Mouse (Mus musculus): ENCODE data around the gene Tbx18. TPM values are rescaled to one million over a fixed set of nuclear protein-coding genes. Genes with fewer than 3 reads are reported as not detected.

The Tbx18 gene
- total and polyA plus RNA-seq, 3 experiments, result not detected

DNA sequence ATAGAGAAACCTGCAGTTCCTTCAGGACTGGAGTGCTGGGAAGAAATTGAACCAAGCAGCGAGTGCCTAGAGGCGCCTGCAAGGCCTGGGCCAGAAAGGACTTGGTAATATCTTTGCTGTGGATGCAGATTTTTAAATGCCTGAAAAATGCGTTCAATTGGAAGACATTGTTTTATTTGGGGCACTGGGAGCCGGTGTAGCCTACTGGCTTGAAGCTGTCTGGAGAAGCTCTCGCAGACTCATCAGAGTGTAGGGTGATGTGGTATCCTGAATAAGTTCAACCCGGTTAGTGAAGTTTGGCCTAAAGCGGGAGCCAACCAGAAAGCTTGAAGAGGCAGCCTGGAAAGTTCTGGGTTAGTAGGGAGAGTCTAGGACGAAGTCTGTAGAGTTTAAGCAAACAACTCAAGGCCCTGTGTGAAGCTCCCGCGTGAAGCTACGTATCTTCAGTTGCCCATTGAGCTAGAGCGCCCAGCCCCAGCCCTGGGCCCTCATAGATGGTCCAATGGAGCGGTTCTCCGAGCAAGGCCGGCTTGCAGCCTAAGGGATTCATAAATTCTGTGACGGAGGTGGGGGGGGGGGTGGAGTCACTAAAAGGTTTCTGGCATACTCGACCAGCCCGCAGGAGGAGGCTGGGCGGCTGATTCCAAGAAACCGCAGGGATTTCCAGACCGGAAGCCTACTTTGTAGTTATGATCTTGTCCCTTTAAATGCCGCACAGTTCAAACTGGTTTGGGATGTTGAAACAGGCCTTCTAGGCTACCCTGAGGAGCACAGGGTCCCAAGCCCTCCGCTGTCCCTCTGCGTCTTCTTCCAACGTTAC, 1.6 kb upstream of the Tbx18 start:
- Histone ChIP-seq H3K79me2 (ENCODE audit: control insufficient read depth, insufficient read depth, low read length, poor library complexity) (no peaks in the 10 kb centered on the region), H3K27me3 (ENCODE audit: control insufficient read depth in 1 of 2, insufficient read depth in 2 of 2, low read length in 2 of 2) (no peaks in the 10 kb centered on the region), H3K9me3 (replicated peaks; ENCODE audit: insufficient read depth, low read length) (no peaks in the 10 kb centered on the region), H3K4me3 (ENCODE audit: control insufficient read depth in 1 of 2, insufficient read depth in 1 of 2, low read depth in 2 of 2, low read length in 2 of 2) (no peak overlapping the region), H3K4me1 (ENCODE audit: control insufficient read depth in 1 of 2, insufficient read depth in 2 of 2, low read length in 2 of 2) (no peaks in the 10 kb centered on the region), H3K9ac (ENCODE audit: control insufficient read depth, low read depth, low read length, poor library complexity, severe bottlenecking) (no peak overlapping the region), H3K36me3 (ENCODE audit: control insufficient read depth in 1 of 2, insufficient read depth in 2 of 2, low read length in 2 of 2) (no peaks in the 10 kb centered on the region), H3K27ac (ENCODE audit: control insufficient read depth, low read depth, low read length) (no peak overlapping the region)
- TF ChIP-seq RCOR1 (IDR thresholded peaks at IDR 0.05; ENCODE audit: low read depth, low read length) (no peak), TCF12 (IDR thresholded peaks at IDR 0.05; ENCODE audit: low read depth, low read length) (no peak), ZKSCAN1 (IDR thresholded peaks at IDR 0.05; ENCODE audit: low read depth, low read length) (no peak), EP300 (IDR thresholded peaks at IDR 0.05; ENCODE audit: low read depth in 1 of 2, low read length in 2 of 2) (no peak), MEF2A (IDR thresholded peaks at IDR 0.05; ENCODE audit: extremely low read depth, insufficient replicate concordance, low read depth, low read length, poor library complexity, severe bottlenecking) (no peak), SIN3A (IDR thresholded peaks at IDR 0.05; ENCODE audit: low read length) (no peak), UBTF (IDR thresholded peaks at IDR 0.05; ENCODE audit: borderline replicate concordance, insufficient read depth, low read depth, low read length) (no peak), TAL1 (IDR thresholded peaks at IDR 0.05; ENCODE audit: low read length) (no peak), NELFE (IDR thresholded peaks at IDR 0.05; ENCODE audit: low read depth, low read length) (no peak), ZNF384 (IDR thresholded peaks at IDR 0.05; ENCODE audit: low read depth, low read length) (no peak), TBP (IDR thresholded peaks at IDR 0.05; ENCODE audit: low read depth, low read length) (no peak), KAT2A (conservative IDR thresholded peaks at IDR 0.05; ENCODE audit: low read depth, low read length) (no peak), MAFK (IDR thresholded peaks at IDR 0.05; ENCODE audit: borderline replicate concordance, low read depth, low read length) (no peak), SMC3 (IDR thresholded peaks at IDR 0.05; ENCODE audit: low read depth, low read length) (no peak)
- DNase-seq (ENCODE audit: low read depth, low spot score), result no peak

DNA sequence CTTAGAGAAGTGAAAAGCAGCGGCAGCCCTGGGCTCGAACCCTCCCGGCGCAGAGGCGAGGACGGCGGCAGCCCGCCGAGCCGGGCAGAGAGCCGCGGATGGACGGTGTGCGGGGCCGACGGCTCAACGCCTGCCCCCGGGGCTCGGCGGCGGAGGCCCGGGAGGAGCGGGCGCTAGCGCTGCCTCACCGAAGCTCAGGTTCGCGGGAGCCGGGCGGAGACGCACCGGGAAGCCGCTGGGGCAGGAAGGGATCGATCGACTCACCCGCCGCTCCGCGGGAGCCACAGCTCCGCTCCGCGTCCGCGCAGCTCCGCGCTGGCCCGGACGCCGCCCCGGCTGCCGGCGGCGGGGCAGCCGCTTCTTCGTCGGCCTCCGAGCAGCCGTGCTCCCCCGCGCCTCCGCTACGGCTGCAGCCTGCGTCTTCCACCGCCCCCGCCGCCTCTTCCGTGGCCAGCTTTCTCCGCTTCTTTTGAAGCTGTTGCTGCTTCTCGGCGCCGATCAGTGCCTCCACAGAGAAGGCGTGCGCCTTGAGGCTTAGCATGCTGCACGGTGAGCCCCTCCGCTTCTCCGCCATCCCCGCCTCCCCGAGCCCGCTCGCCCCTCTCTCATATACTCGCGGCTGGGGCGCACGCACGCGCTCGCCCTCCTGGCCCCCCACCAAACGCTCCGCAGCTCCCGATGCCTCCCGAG, 644 bp downstream of the Tbx18 start:
- no peaks in the 10 kb centered on the region for H3K27me3 ChIP-seq (ENCODE audit: control insufficient read depth in 1 of 2, insufficient read depth in 2 of 2, low read length in 2 of 2)
- no peak overlapping the region for H3K4me3 ChIP-seq (ENCODE audit: control insufficient read depth in 1 of 2, insufficient read depth in 1 of 2, low read depth in 2 of 2, low read length in 2 of 2)

More for the DNA sequence above, 644 bp downstream of the Tbx18 start:
- no peaks in the 10 kb centered on the region for H3K4me1 ChIP-seq (ENCODE audit: control insufficient read depth in 1 of 2, insufficient read depth in 2 of 2, low read length in 2 of 2)
- no peak for DNase-seq (ENCODE audit: low read depth, low spot score)
- no peak overlapping the region for H3K27ac ChIP-seq (ENCODE audit: control insufficient read depth, low read depth, low read length)
- no peaks in the 10 kb centered on the region for H3K9me3 ChIP-seq (replicated peaks; ENCODE audit: insufficient read depth, low read length)
- no peaks in the 10 kb centered on the region for H3K36me3 ChIP-seq (ENCODE audit: control insufficient read depth in 1 of 2, insufficient read depth in 2 of 2, low read length in 2 of 2)
- no peak for TF ChIP-seq ZKSCAN1 (IDR thresholded peaks at IDR 0.05; ENCODE audit: low read depth, low read length)
- TF ChIP-seq ZC3H11A (IDR thresholded peaks at IDR 0.05; ENCODE audit: low read depth, low read length), result no peak
- TF ChIP-seq UBTF (IDR thresholded peaks at IDR 0.05; ENCODE audit: borderline replicate concordance, insufficient read depth, low read depth, low read length), result no peak
- TF ChIP-seq ELF1 (IDR thresholded peaks at IDR 0.05; ENCODE audit: low read depth, low read length), result no peak
- TF ChIP-seq MEF2A (IDR thresholded peaks at IDR 0.05; ENCODE audit: extremely low read depth, insufficient replicate concordance, low read depth, low read length, poor library complexity, severe bottlenecking), result no peak
- TF ChIP-seq HCFC1 (IDR thresholded peaks at IDR 0.05; ENCODE audit: low read depth, low read length), result no peak
- no peak for TF ChIP-seq USF1 (IDR thresholded peaks at IDR 0.05; ENCODE audit: low read depth, low read length)
- TF ChIP-seq POLR2AphosphoS2 (IDR thresholded peaks at IDR 0.05; ENCODE audit: low read length), result no peak
- TF ChIP-seq CHD1 (IDR thresholded peaks at IDR 0.05; ENCODE audit: low read depth, low read length), result no peak
- no peak for TF ChIP-seq TBP (IDR thresholded peaks at IDR 0.05; ENCODE audit: low read depth, low read length)
- TF ChIP-seq ZNF384 (IDR thresholded peaks at IDR 0.05; ENCODE audit: low read depth, low read length), result no peak
- no peak for TF ChIP-seq SIN3A (IDR thresholded peaks at IDR 0.05; ENCODE audit: low read length)
- TF ChIP-seq MAX (IDR thresholded peaks at IDR 0.05; ENCODE audit: low read length), result no peak
- TF ChIP-seq EP300 (IDR thresholded peaks at IDR 0.05; ENCODE audit: low read depth in 1 of 2, low read length in 2 of 2), result no peak
- no peak for TF ChIP-seq JUND (IDR thresholded peaks at IDR 0.05; ENCODE audit: low read depth, low read length)
- no peak for TF ChIP-seq MAFK (IDR thresholded peaks at IDR 0.05; ENCODE audit: borderline replicate concordance, low read depth, low read length)
- no peak overlapping the region for H3K9ac ChIP-seq (ENCODE audit: control insufficient read depth, low read depth, low read length, poor library complexity, severe bottlenecking)
- H3K79me2 ChIP-seq (ENCODE audit: control insufficient read depth, insufficient read depth, low read length, poor library complexity), result no peaks in the 10 kb centered on the region

Data from MEL (cell line).